ENCODE assay signal across 13 mouse cellular contexts in genomic region chr16:13772051-13772450, GRCm38 (mm10). TPM values are rescaled to one million over a fixed set of nuclear protein-coding genes. Genes with fewer than 3 reads are reported as not detected.
DNase-seq lines count a peak whose midpoint lies in the region; TF ChIP-seq lines count a peak whose summit lies in the region.
"Not testable (repeated sequence)": the region's sequence is repeated elsewhere in the genome, so short reads cannot be mapped to it uniquely, and the experiment has no call there.
"Had no signal": no experiment of that assay in that cellular context is flagged by ENCODE, and none has a peak within 500 bp of the region (broad histone marks: within the 10 kb centered on the region; RNA-seq: fewer than 3 reads in every experiment).

No protein-coding gene starts in this region.

- H3K27me3 ChIP-seq in ES-Bruce4 (ENCODE audit: control insufficient read depth, insufficient read depth, low read length, poor library complexity, severe bottlenecking), result not testable (repeated sequence)

- TF ChIP-seq CTCF in ES-Bruce4 (IDR thresholded peaks at IDR 0.05; ENCODE audit: low read depth, low read length), result not testable (repeated sequence)

- H3K4me3 ChIP-seq in ES-Bruce4 (ENCODE audit: low read depth, low read length), result not testable (repeated sequence)

- not testable (repeated sequence) for H3K9me3 ChIP-seq in ES-Bruce4 (replicated peaks; ENCODE audit: control insufficient read depth, insufficient read depth, low read length, poor library complexity, severe bottlenecking)

- peak overlapping the region; percentile 87 for H3K27ac ChIP-seq in ES-Bruce4 (ENCODE audit: insufficient read depth, low read length)

- not testable (repeated sequence) for TF ChIP-seq EP300 in ES-Bruce4 (IDR thresholded peaks at IDR 0.05; ENCODE audit: insufficient read depth, low read depth, low read length)

- not testable (repeated sequence) for TF ChIP-seq POLR2A in ES-Bruce4 (IDR thresholded peaks at IDR 0.05; ENCODE audit: insufficient read depth, low read length)

- H3K36me3 ChIP-seq in ES-Bruce4 (ENCODE audit: control insufficient read depth, insufficient read depth, low read length, poor library complexity, severe bottlenecking), result not testable (repeated sequence)

- not testable (repeated sequence) for H3K9ac ChIP-seq in ES-Bruce4 (ENCODE audit: low read depth, poor library complexity, severe bottlenecking)

- not testable (repeated sequence) for H3K4me1 ChIP-seq in ES-Bruce4 (ENCODE audit: control insufficient read depth, insufficient read depth, low read length)

- DNase-seq in 3T3-L1 (ENCODE audit: low read depth, low spot score) (peak; percentile 66), NIH3T3 (ENCODE audit: low read depth) (peak; percentile 7), ZHBTc4 (ENCODE audit: low read depth, low spot score) (peak; percentile 16)

RNA-seq across cellular contexts. Expression of gene Rrn3, which starts 8.5 kb away (rescaled TPM):
- polyA plus RNA-seq in ES-Bruce4 (2011; ENCODE audit: insufficient read depth, insufficient read length, low read depth, missing spikeins), result 131 and 134 TPM in 2 replicates

RNA-seq across cellular contexts. Expression of gene Pla2g10, which starts 41.3 kb away (rescaled TPM):
- polyA plus RNA-seq in ES-Bruce4 (2011; ENCODE audit: insufficient read depth, insufficient read length, low read depth, missing spikeins), result 7.8 and 11.8 TPM in 2 replicates
- polyA plus RNA-seq: adrenal gland, adult 2 months; CD4-positive, CD25-positive, alpha-beta regulatory T cell, adult 4 months; embryonic facial prominence, embryonic 11.5 days; erythroblast, embryonic 14.5 days; forebrain, embryonic 10.5 days; forebrain, embryonic 14.5 days; forebrain, embryonic 16.5 days; frontal cortex, adult 2 months; G1E had no signal

RNA-seq across cellular contexts. Expression of gene Ntan1, which starts 46.6 kb away (rescaled TPM):
- polyA plus RNA-seq in ES-Bruce4 (2011; ENCODE audit: insufficient read depth, insufficient read length, low read depth, missing spikeins), result 57.6 and 61.3 TPM in 2 replicates

Comparison
In these comparisons a context has a peak if more than half of its experiments do, and no peak if none do; other contexts are left out.
1. DNase-seq: peak in every context shown above with its lines; median percentile 66 in 3T3-L1; 16 in ZHBTc4; 7 in NIH3T3.